Mouse (Mus musculus) midbrain, embryonic 15.5 days (tissue): Measurements from ENCODE around the gene Gtf2i. TPM values are rescaled to one million over a fixed set of nuclear protein-coding genes. Genes with fewer than 3 reads are reported as not detected.
"Not testable (repeated sequence)": the region's sequence is repeated elsewhere in the genome, so short reads cannot be mapped to it uniquely, and the experiment has no call there.

ENCODE experiments used
- ATAC-seq: fragments of 200-750 bp; cut with Nextera tagmentation; replicated peaks from 2 replicates; pipeline ENCODE4 v1.8.0; 2017; ENCODE audit warnings: moderate TSS enrichment
- H3K27ac ChIP-seq: fragments of 300-500 bp; sonication (generic); 2 replicates; pipeline ENCODE4 v1.5.1; 2015; ENCODE audit warnings: mild to moderate bottlenecking, inconsistent platforms
- H3K27me3 ChIP-seq: fragments of 300-500 bp; sonication (generic); replicated peaks from 2 replicates; pipeline ENCODE4 v1.6.1; 2015; ENCODE audit warnings: inconsistent platforms
- H3K36me3 ChIP-seq: fragments of 300-500 bp; sonication (generic); replicated peaks from 2 replicates; pipeline ENCODE4 v1.6.1; 2015; ENCODE audit warnings: inconsistent platforms
- H3K4me1 ChIP-seq: fragments of 300-500 bp; sonication (generic); 2 replicates; pipeline ENCODE4 v1.6.1; 2015; ENCODE audit warnings: inconsistent platforms
- H3K4me2 ChIP-seq: fragments of 300-500 bp; sonication (generic); 2 replicates; pipeline ENCODE4 v1.6.1; 2015; ENCODE audit warnings: inconsistent platforms, mild to moderate bottlenecking, moderate library complexity
- H3K4me3 ChIP-seq: fragments of 300-500 bp; sonication (generic); 2 replicates; pipeline ENCODE4 v1.5.1; 2015; ENCODE audit warnings: mild to moderate bottlenecking, inconsistent platforms
- H3K9ac ChIP-seq: fragments of 300-500 bp; sonication (generic); 2 replicates; pipeline ENCODE4 v1.6.1; 2015; ENCODE audit warnings: mild to moderate bottlenecking, inconsistent platforms
- H3K9me3 ChIP-seq: fragments of 300-500 bp; sonication (generic); 2 replicates; pipeline ENCODE4 v1.6.1; 2016; ENCODE audit warnings: inconsistent platforms
- WGBS: fragments of 180-500 bp; shearing (Covaris S2); methylation state at CpG from one replicate; pipeline ENCODE4 v1.1.7; 2015; ENCODE audit warnings: mixed read lengths; 5-methylcytosine and 5-hydroxymethylcytosine counted together
- polyA plus RNA-seq: library from polyadenylated mRNA; unstranded; fragments of >200 nt; fragmentation: Nextera tagmentation; extraction: Ambion mirVana; gene quantifications from 2 replicates; pipeline ENCODE4 v1.2.1, GENCODE M21; 2015

Gene Gtf2i
- polyA plus RNA-seq, 1 experiment from 2014 or later: 149 TPM

GRCm38 (mm10) chr5:134341321-134341720 lies 26.8 kb upstream of the Gtf2i start:
- no peak overlapping the region for H3K27ac ChIP-seq
- H3K36me3 ChIP-seq: no peaks in the 10 kb centered on the region
- H3K4me2 ChIP-seq: no peak overlapping the region
- H3K4me3 ChIP-seq: no peak overlapping the region
- ATAC-seq: no peak
- H3K9me3 ChIP-seq: no peaks in the 10 kb centered on the region
- H3K4me1 ChIP-seq: no peaks in the 10 kb centered on the region
- H3K27me3 ChIP-seq: no peaks in the 10 kb centered on the region
- H3K9ac ChIP-seq: no peak overlapping the region
- WGBS: 69% methylated on average over 10 of the region's 10 CpGs

GRCm38 (mm10) chr5:134340101-134340522 lies 25.6 kb upstream of the Gtf2i start:
- H3K9ac ChIP-seq: no peak overlapping the region
- no peak for ATAC-seq
- no peak overlapping the region for H3K4me3 ChIP-seq
- H3K4me2 ChIP-seq: no peak overlapping the region
- H3K27me3 ChIP-seq: no peaks in the 10 kb centered on the region
- H3K27ac ChIP-seq: no peak overlapping the region
- 25% methylated on average over 6 of the region's 6 CpGs for WGBS
- H3K36me3 ChIP-seq: no peaks in the 10 kb centered on the region
- H3K9me3 ChIP-seq: no peaks in the 10 kb centered on the region
- no peaks in the 10 kb centered on the region for H3K4me1 ChIP-seq

DNA sequence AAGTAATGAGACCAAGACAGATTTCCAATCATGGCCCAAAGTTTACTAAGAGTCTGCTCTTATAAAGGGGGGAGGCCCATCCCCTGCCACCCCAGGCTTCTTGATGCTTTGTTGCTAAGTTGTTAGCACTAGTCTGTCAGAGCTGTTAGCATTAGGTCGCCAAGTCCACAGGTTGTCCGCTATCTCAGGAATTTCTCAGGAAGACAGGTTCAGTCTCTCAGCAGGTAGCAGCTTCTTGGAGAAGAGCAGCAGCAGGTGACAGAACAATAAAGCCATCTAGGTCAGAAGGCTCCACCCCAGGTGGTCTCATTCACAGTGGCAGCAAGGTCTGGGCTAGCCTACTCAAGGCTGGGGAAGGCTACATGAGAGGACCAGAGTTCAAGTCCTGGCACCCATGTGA lies 22.5 kb upstream of the Gtf2i start:
- not testable (repeated sequence) for H3K27ac ChIP-seq, H3K4me2 ChIP-seq, H3K4me3 ChIP-seq, ATAC-seq, H3K4me1 ChIP-seq, H3K9me3 ChIP-seq, H3K36me3 ChIP-seq, H3K9ac ChIP-seq, H3K27me3 ChIP-seq
- WGBS: 69% methylated on average over 2 of the region's 2 CpGs

DNA sequence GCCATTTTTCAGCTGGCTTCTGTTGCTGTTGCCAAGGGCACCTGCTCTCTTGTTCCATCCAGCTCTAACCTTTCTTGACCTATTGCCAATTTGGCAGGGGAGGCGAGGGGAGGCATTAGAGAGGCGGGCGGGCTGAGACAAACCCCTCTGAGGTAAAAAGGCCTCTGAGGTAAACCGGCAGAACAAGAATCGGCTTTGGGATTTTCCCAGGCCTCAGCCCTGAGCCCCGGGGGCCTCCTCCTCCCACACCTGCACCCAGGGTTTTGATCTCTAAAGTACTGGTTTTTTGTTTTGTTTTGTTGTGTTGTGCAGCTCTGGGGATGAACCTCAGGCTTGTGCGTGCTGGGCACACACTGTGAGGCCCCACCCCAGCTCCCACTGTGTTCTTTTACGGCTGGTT lies 18.2 kb upstream of the Gtf2i start:
- H3K27ac ChIP-seq: no peak overlapping the region
- no peaks in the 10 kb centered on the region for H3K4me1 ChIP-seq
- WGBS: 25% methylated on average over 8 of the region's 8 CpGs
- no peak for ATAC-seq
- no peak overlapping the region for H3K9ac ChIP-seq
- no peaks in the 10 kb centered on the region for H3K9me3 ChIP-seq
- no peaks in the 10 kb centered on the region for H3K27me3 ChIP-seq
- H3K4me2 ChIP-seq: no peak overlapping the region
- H3K36me3 ChIP-seq: no peaks in the 10 kb centered on the region
- H3K4me3 ChIP-seq: no peak overlapping the region

DNA sequence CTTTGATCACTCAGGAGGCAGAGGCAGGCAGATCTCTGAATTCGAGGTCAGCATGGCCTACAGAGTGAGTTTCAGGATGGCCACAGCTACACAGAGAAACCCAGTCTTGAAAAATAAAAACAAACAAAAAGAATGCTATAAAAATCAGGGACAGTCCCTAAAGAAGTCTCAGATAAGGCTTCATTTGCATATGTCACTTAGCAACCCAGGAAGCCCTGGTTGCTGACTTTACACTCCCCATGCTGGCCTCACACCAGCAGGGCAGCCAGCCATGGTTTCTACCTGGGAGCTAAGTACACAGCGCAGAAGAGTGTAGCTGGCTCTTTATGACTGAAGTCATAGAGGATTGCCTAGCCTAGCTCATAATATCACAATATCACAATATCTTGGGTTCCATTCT lies 15.5 kb upstream of the Gtf2i start:
- WGBS: 90% methylated on average over 2 of the region's 2 CpGs
- no peaks in the 10 kb centered on the region for H3K4me1 ChIP-seq
- H3K4me3 ChIP-seq: no peak overlapping the region
- no peaks in the 10 kb centered on the region for H3K36me3 ChIP-seq
- no peak overlapping the region for H3K4me2 ChIP-seq
- H3K27ac ChIP-seq: no peak overlapping the region
- no peaks in the 10 kb centered on the region for H3K27me3 ChIP-seq
- H3K9me3 ChIP-seq: no peaks in the 10 kb centered on the region
- no peak for ATAC-seq
- no peak overlapping the region for H3K9ac ChIP-seq

DNA sequence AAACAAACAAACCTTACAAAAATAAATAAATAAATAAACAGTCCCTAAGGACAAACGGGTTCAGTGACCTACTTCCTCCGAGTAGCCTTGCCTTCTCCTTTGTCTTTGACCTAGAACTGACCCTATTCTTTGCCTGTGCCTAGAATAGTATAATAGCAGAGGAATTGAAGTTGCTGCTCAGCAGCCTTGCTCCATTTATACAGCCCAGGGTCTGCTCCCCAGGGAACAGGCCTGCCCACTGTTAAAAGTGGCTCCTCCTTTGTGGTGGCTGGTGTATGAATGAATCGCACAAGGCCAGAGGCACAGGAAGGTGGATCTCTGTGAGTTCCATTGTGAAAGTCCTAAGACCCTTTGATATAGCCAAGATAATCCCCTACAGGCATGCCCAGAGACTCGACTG lies 14.8 kb upstream of the Gtf2i start:
- Histone ChIP-seq H3K36me3 (no peaks in the 10 kb centered on the region), H3K4me2 (no peak overlapping the region), H3K27me3 (no peaks in the 10 kb centered on the region), H3K4me1 (no peaks in the 10 kb centered on the region), H3K4me3 (no peak overlapping the region), H3K9me3 (no peaks in the 10 kb centered on the region), H3K27ac (no peak overlapping the region), H3K9ac (no peak overlapping the region)
- no peak for ATAC-seq
- 30% methylated on average over 4 of the region's 4 CpGs for WGBS

- Histone ChIP-seq H3K4me2 (no peak overlapping the region), H3K4me3 (no peak overlapping the region), H3K4me1 (no peaks in the 10 kb centered on the region), H3K27ac (no peak overlapping the region), H3K9me3 (no peaks in the 10 kb centered on the region), H3K36me3 (no peaks in the 10 kb centered on the region), H3K27me3 (no peaks in the 10 kb centered on the region), H3K9ac (no peak overlapping the region)
- no peak for ATAC-seq
- 90% methylated on average over 6 of the region's 6 CpGs for WGBS
These were observed 14.0 kb upstream of the Gtf2i start for GRCm38 (mm10) chr5:134328482-134329001.

- H3K4me3 ChIP-seq: no peak overlapping the region
- no peak overlapping the region for H3K4me2 ChIP-seq
- H3K9ac ChIP-seq: no peak overlapping the region
- no peak for ATAC-seq
- H3K27me3 ChIP-seq: no peaks in the 10 kb centered on the region
- H3K9me3 ChIP-seq: no peaks in the 10 kb centered on the region
- WGBS: 71% methylated on average over 13 of the region's 13 CpGs
- H3K4me1 ChIP-seq: no peaks in the 10 kb centered on the region
- H3K36me3 ChIP-seq: no peaks in the 10 kb centered on the region
- H3K27ac ChIP-seq: no peak overlapping the region
These were observed 11.5 kb upstream of the Gtf2i start for GRCm38 (mm10) chr5:134325856-134326566.

DNA sequence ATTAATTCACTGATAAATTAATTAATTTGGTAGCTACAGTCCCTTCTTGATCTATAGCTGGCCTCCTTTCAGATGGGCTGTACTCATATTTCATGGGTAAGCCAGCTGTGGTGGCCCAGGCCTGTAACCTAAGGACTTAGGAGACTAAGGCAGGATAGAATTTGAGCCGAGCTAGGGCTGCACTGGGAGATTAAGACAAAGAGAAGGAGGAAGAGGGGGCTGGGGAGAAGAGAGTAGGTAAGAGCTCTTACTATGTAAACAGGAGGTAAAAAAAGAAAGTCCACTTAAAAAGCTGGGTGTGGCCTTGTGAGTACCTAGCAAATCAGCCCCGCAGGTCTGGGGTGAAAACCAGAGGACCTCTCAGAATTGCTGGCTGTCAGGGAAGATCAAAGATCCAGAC lies 9.3 kb upstream of the Gtf2i start:
- Histone ChIP-seq H3K36me3 (no peaks in the 10 kb centered on the region), H3K27ac (no peak overlapping the region), H3K27me3 (no peaks in the 10 kb centered on the region), H3K9ac (no peak overlapping the region), H3K4me1 (no peaks in the 10 kb centered on the region), H3K4me3 (no peak overlapping the region), H3K4me2 (no peak overlapping the region), H3K9me3 (no peaks in the 10 kb centered on the region)
- WGBS: 45% methylated on average over 2 of the region's 2 CpGs
- ATAC-seq: no peak

- Histone ChIP-seq H3K4me3 (no peak overlapping the region), H3K27me3 (no peaks in the 10 kb centered on the region), H3K9ac (no peak overlapping the region), H3K9me3 (no peaks in the 10 kb centered on the region), H3K36me3 (no peaks in the 10 kb centered on the region), H3K4me1 (no peaks in the 10 kb centered on the region), H3K27ac (no peak overlapping the region), H3K4me2 (no peak overlapping the region)
- 92% methylated on average over 13 of the region's 13 CpGs for WGBS
- no peak for ATAC-seq
These were observed 8.8 kb upstream of the Gtf2i start for GRCm38 (mm10) chr5:134323311-134323710.

DNA sequence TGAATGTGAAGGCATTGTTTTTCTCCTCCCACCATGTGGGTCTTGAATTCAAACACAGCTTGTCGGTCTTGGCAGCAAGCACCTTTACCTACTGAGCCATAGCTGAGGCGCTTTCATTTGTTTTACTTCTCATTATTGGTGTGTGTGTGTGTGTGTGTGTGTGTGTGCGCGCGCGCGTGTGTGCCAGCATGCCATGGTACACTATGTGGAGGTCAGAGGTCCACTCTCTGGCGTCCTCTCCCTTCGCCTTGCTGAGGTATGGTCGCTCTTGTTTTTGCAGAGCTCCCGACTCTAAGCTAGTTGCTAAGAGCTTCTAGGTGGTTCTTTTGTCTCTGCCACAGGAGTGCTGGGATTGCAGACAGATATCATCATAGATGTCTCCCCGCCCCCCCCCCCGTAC lies 7.8 kb upstream of the Gtf2i start:
- H3K27me3 ChIP-seq: no peaks in the 10 kb centered on the region
- no peaks in the 10 kb centered on the region for H3K4me1 ChIP-seq
- no peak overlapping the region for H3K27ac ChIP-seq
- H3K9me3 ChIP-seq: no peaks in the 10 kb centered on the region
- no peak for ATAC-seq
- H3K4me2 ChIP-seq: no peak overlapping the region
- H3K9ac ChIP-seq: no peak overlapping the region
- WGBS: 83% methylated on average over 13 of the region's 13 CpGs
- no peaks in the 10 kb centered on the region for H3K36me3 ChIP-seq
- no peak overlapping the region for H3K4me3 ChIP-seq

DNA sequence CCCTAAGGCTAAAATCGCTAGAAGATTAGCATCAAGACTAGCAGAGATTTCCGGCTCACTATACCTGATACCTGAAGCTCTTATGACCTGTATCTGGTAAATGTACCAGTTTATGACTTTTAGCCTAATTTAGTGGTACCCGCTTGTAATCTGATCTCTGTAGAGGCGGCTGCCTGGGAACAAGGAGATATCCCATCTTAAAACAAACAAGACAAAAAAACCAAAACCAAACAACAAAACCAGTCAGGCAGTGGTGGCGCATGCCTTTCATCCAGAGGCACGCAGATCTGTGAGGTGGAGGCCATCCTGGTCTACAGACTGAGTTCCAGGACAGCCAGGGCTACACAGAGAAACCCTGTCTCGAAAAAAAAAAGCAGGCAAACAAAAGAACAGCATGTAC lies 7.1 kb upstream of the Gtf2i start:
- 79% methylated on average over 7 of the region's 7 CpGs for WGBS
- Histone ChIP-seq H3K27ac (no peak overlapping the region), H3K4me3 (no peak overlapping the region), H3K4me2 (no peak overlapping the region), H3K9ac (no peak overlapping the region), H3K27me3 (no peaks in the 10 kb centered on the region), H3K36me3 (no peaks in the 10 kb centered on the region), H3K9me3 (no peaks in the 10 kb centered on the region), H3K4me1 (peaks cover 1% of the 10 kb centered on the region; the same call in 1 of the 2 replicates)
- ATAC-seq: no peak

DNA sequence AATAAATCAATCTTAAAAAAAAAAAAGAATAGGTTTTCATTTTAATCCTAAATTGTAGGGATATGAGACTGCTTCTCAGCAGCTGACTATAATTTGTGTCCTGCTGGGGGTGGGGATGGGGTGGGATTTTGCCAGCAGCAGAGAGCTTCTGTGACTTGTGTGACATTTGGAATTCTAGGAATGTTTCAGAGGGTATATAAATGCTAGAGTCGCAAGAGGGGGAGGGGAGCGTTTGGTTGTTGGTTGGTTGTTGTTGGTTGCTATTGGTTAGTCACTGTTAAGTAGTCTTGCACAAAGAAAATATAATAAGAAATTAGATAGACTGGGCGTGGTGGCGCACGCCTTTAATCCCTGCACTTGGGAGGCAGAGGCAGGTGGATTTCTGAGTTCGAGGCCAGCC lies 4.3 kb upstream of the Gtf2i start:
- no peaks in the 10 kb centered on the region for H3K36me3 ChIP-seq
- WGBS: 82% methylated on average over 6 of the region's 6 CpGs
- no peak overlapping the region for H3K27ac ChIP-seq
- H3K9ac ChIP-seq: no peak overlapping the region
- H3K4me3 ChIP-seq: no peak overlapping the region
- no peak for ATAC-seq
- H3K4me1 ChIP-seq: peaks cover 17% of the 10 kb centered on the region
- H3K9me3 ChIP-seq: no peaks in the 10 kb centered on the region
- H3K27me3 ChIP-seq: no peaks in the 10 kb centered on the region
- H3K4me2 ChIP-seq: no peak overlapping the region
